Mouse (Mus musculus) cortical plate, adult 2 months (tissue): Measurements from ENCODE around the gene Nfe2l1.

Source experiments
- CTCF ChIP-seq: fragments of 200-500 bp; IDR thresholded peaks from 2 replicates; pipeline ENCODE4 v1.5.1; 2011; ENCODE audit warnings: mild to moderate bottlenecking, control low read depth, low read length; ENCODE audit not compliant: insufficient read depth; ENCODE audit errors: extremely low read depth
- POLR2A ChIP-seq: fragments of 200-500 bp; IDR thresholded peaks from 2 replicates; pipeline ENCODE4 v1.6.1; 2011; ENCODE audit warnings: mild to moderate bottlenecking, low read length, control low read depth; ENCODE audit not compliant: insufficient read depth; ENCODE audit errors: extremely low read depth

GRCm38 (mm10) chr11:96775665-96776064, 54.1 kb downstream of the Nfe2l1 start:
- TF ChIP-seq POLR2A (no peak), CTCF (no peak)
